Mouse (Mus musculus) thymus, adult 2 months (tissue): ENCODE measurements around the gene Gm49486.

Source experiments
- CTCF ChIP-seq: fragments of 200-500 bp; IDR thresholded peaks from 2 replicates; pipeline ENCODE4 v1.5.1; 2012; ENCODE audit warnings: mild to moderate bottlenecking, control low read depth, low read length, moderate library complexity, borderline replicate concordance; ENCODE audit not compliant: control insufficient read depth, poor library complexity, insufficient read depth; ENCODE audit errors: extremely low read depth
- POLR2A ChIP-seq: fragments of 200-500 bp; IDR thresholded peaks from 2 replicates; pipeline ENCODE4 v1.6.1; 2012; ENCODE audit warnings: mild to moderate bottlenecking, low read length, control low read depth, moderate library complexity; ENCODE audit not compliant: control insufficient read depth, poor library complexity, insufficient read depth; ENCODE audit errors: extremely low read depth

GRCm38 (mm10) chr15:79277728-79278127 is 48.5 kb downstream of the Gm49486 start:
- no peak for TF ChIP-seq POLR2A
- no peak for TF ChIP-seq CTCF
